Mouse (Mus musculus) heart, embryonic 14.5 days (tissue): ENCODE results near the gene Uba6. TPM values are rescaled to one million over a fixed set of nuclear protein-coding genes. Genes with fewer than 3 reads are reported as not detected.

Experiments
- ATAC-seq: fragments of 200-750 bp; cut with Nextera tagmentation; 2 replicates; pipeline ENCODE4 v1.8.0; 2017; ENCODE audit warnings: low read depth, moderate TSS enrichment; ENCODE audit not compliant: insufficient number of reproducible peaks, insufficient read depth, low FRiP score
- H3K27ac ChIP-seq, 2 experiments: fragments of 200-500 bp in 1 of 2; fragments of 300-500 bp in 1 of 2; sonication (generic) in 1 of 2; replicated peaks in 1 of 2; 2 replicates each; pipeline ENCODE4 v1.5.1; 2012 to 2014; ENCODE audit warnings: low read depth in 2 of 2, low read length in 2 of 2, control low read depth in 1 of 2, mild to moderate bottlenecking in 1 of 2, mixed read lengths in 1 of 2; ENCODE audit not compliant: control insufficient read depth in 1 of 2, insufficient read depth in 1 of 2
- H3K27me3 ChIP-seq: fragments of 300-500 bp; sonication (generic); 2 replicates; pipeline ENCODE4 v1.6.1; 2014; ENCODE audit warnings: mild to moderate bottlenecking, low read length, control low read depth; ENCODE audit not compliant: control insufficient read depth, insufficient read depth
- H3K36me3 ChIP-seq: fragments of 300-500 bp; sonication (generic); 2 replicates; pipeline ENCODE4 v1.6.1; 2014; ENCODE audit warnings: mild to moderate bottlenecking, control low read depth, low read length, mixed read lengths; ENCODE audit not compliant: control insufficient read depth, insufficient read depth
- H3K4me1 ChIP-seq, 2 experiments: fragments of 200-500 bp in 1 of 2; fragments of 300-500 bp in 1 of 2; sonication (generic) in 1 of 2; 2 replicates each; pipeline ENCODE4 v1.6.1; 2012 to 2014; ENCODE audit warnings: low read length in 2 of 2, control low read depth in 1 of 2, mixed read lengths in 1 of 2; ENCODE audit not compliant: control insufficient read depth in 2 of 2, insufficient read depth in 2 of 2
- H3K4me2 ChIP-seq: fragments of 300-500 bp; sonication (generic); 2 replicates; pipeline ENCODE4 v1.6.1; 2014; ENCODE audit warnings: mild to moderate bottlenecking, low read length
- H3K4me3 ChIP-seq, 2 experiments: fragments of 200-500 bp in 1 of 2; fragments of 300-500 bp in 1 of 2; sonication (generic) in 1 of 2; 2 replicates each; pipeline ENCODE4 v1.5.1; 2012 to 2014; ENCODE audit warnings: low read length in 2 of 2, mild to moderate bottlenecking in 2 of 2, control low read depth in 1 of 2, low read depth in 1 of 2, moderate library complexity in 1 of 2; ENCODE audit not compliant: control insufficient read depth in 1 of 2, insufficient read depth in 1 of 2
- H3K9ac ChIP-seq: fragments of 300-500 bp; sonication (generic); 2 replicates; pipeline ENCODE4 v1.6.1; 2014; ENCODE audit warnings: mild to moderate bottlenecking, low read length
- H3K9me3 ChIP-seq: fragments of 300-500 bp; sonication (generic); 2 replicates; pipeline ENCODE4 v1.6.1; 2016; ENCODE audit warnings: low read length, control low read depth; ENCODE audit not compliant: control insufficient read depth
- WGBS: fragments of 180-500 bp; shearing (Covaris S2); extraction: QIAGEN DNeasy Blood & Tissue Kit; methylation state at CpG from one replicate; pipeline ENCODE4 v1.1.7; 2014; 5-methylcytosine and 5-hydroxymethylcytosine counted together
- polyA plus RNA-seq: library from polyadenylated mRNA; unstranded; fragments of >200 nt; fragmentation: Nextera tagmentation; extraction: Ambion mirVana; gene quantifications from 2 replicates; pipeline ENCODE4 v1.2.1, GENCODE M21; 2014

The Uba6 gene
- polyA plus RNA-seq, 1 experiment from 2014 or later: 11.6 TPM

GRCm38 (mm10) chr5:86100621-86101020 lies 72.0 kb downstream of the Uba6 start:
- WGBS: 73% methylated on average over 3 of the region's 3 CpGs
- no peak overlapping the region for H3K9ac ChIP-seq
- H3K27me3 ChIP-seq: no peaks in the 10 kb centered on the region
- no peak for ATAC-seq
- no peaks in the 10 kb centered on the region for H3K36me3 ChIP-seq
- H3K27ac ChIP-seq: no peak overlapping the region
- no peak overlapping the region for H3K4me2 ChIP-seq
- H3K4me3 ChIP-seq: no peak overlapping the region
- no peaks in the 10 kb centered on the region for H3K4me1 ChIP-seq
- H3K9me3 ChIP-seq: no peaks in the 10 kb centered on the region

DNA sequence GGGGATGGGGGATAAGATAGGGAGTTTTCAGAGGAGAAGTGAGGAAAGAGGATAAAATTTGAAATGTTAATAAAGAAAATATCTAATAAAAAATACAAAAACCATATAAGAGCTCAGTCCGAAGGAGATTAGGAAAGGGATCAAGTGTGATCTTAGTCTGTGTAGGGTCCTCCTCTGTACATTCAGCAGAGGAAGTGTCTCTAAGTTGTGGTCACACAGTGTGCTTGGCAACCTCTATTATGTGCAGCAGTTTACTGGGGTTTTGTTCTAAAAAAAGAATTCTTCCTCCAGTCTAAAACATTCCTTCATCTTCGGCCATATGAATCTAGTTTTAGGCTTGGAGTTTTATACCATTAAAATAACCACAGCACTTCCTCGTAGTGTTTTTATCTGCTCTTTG lies 73.6 kb downstream of the Uba6 start:
- no peaks in the 10 kb centered on the region for H3K9me3 ChIP-seq
- H3K4me1 ChIP-seq: no peaks in the 10 kb centered on the region
- no peaks in the 10 kb centered on the region for H3K36me3 ChIP-seq
- no peak for ATAC-seq
- no peak overlapping the region for H3K4me2 ChIP-seq
- H3K27ac ChIP-seq: no peak overlapping the region
- WGBS: 61% methylated on average over 3 of the region's 3 CpGs
- no peaks in the 10 kb centered on the region for H3K27me3 ChIP-seq
- H3K4me3 ChIP-seq: no peak overlapping the region
- H3K9ac ChIP-seq: no peak overlapping the region

DNA sequence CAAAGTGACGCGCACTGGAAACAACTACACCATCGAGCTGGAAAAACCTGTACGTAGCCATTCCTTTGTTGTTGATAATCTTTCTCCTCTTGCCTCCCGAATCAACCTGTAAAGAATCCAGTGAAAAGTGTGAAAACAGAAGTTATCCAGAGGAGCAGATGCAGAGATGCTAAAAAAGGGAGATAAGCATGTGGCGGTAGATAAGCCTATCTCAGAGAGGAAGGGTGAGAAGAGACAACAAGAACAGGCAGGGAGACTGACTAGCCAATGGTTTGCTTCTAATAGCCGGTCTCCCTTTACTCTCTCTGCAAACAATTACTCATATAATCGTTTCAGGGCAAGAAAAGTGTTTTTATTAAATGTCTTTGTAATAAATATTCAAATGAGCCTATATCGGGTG lies 77.8 kb downstream of the Uba6 start:
- ATAC-seq: no peak
- H3K4me3 ChIP-seq: no peak overlapping the region
- WGBS: 36% methylated on average over 9 of the region's 9 CpGs
- H3K36me3 ChIP-seq: no peaks in the 10 kb centered on the region
- no peak overlapping the region for H3K4me2 ChIP-seq
- no peaks in the 10 kb centered on the region for H3K4me1 ChIP-seq
- H3K27me3 ChIP-seq: no peaks in the 10 kb centered on the region
- no peak overlapping the region for H3K9ac ChIP-seq
- no peak overlapping the region for H3K27ac ChIP-seq
- no peaks in the 10 kb centered on the region for H3K9me3 ChIP-seq

- Histone ChIP-seq H3K4me2 (no peak overlapping the region), H3K9ac (no peak overlapping the region), H3K36me3 (no peaks in the 10 kb centered on the region), H3K27me3 (no peaks in the 10 kb centered on the region), H3K9me3 (no peaks in the 10 kb centered on the region), H3K4me1 (no peaks in the 10 kb centered on the region), H3K27ac (no peak overlapping the region), H3K4me3 (no peak overlapping the region)
- 76% methylated on average over 6 of the region's 6 CpGs for WGBS
- ATAC-seq: no peak
Observed at GRCm38 (mm10) chr5:86086751-86087150, 85.9 kb downstream of the Uba6 start.

GRCm38 (mm10) chr5:86084979-86085378 lies 87.6 kb downstream of the Uba6 start:
- Histone ChIP-seq H3K9ac (no peak overlapping the region), H3K27me3 (no peaks in the 10 kb centered on the region), H3K4me2 (no peak overlapping the region), H3K36me3 (no peaks in the 10 kb centered on the region), H3K4me3 (no peak overlapping the region), H3K9me3 (no peaks in the 10 kb centered on the region), H3K4me1 (no peaks in the 10 kb centered on the region), H3K27ac (no peak overlapping the region)
- ATAC-seq: no peak
- 80% methylated on average over 7 of the region's 7 CpGs for WGBS

- WGBS: 82% methylated on average over 6 of the region's 6 CpGs
- Histone ChIP-seq H3K4me1 (no peaks in the 10 kb centered on the region), H3K27me3 (no peaks in the 10 kb centered on the region), H3K4me2 (no peak overlapping the region), H3K9ac (no peak overlapping the region), H3K36me3 (no peaks in the 10 kb centered on the region), H3K9me3 (no peaks in the 10 kb centered on the region), H3K27ac (no peak overlapping the region), H3K4me3 (no peak overlapping the region)
- no peak for ATAC-seq
Observed at GRCm38 (mm10) chr5:86083987-86084386, 88.6 kb downstream of the Uba6 start.

DNA sequence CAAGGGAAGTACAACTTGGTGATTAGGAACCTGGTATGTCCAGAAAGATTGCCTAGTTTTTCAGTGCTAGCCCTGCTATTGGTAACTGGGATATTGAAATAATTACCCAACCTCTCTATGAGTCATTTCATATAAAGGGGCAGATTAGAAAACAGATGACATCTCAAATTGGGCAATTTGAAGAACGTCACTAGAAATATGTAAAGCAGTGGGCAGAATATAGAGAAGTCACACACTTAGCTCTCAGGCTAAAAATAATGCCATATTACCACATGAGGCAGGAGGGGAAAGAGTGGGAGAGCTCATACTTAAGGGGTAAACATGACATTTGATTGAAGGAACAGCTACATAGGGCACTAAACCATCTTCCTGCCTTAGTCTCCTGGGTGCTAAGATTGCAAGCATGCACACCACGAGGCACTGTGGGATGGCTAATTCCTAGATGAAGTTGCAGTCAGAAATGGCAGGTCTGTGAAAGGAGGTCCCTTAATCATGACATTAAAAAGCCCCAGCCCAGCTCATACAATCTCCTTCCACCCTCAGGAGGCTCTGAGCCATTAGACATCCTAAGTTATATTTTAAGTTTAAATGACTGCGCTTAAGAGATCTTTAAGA lies 93.8 kb downstream of the Uba6 start:
- no peak overlapping the region for H3K27ac ChIP-seq
- 70% methylated on average over 3 of the region's 3 CpGs for WGBS
- no peaks in the 10 kb centered on the region for H3K27me3 ChIP-seq
- H3K9me3 ChIP-seq: no peaks in the 10 kb centered on the region
- ATAC-seq: no peak
- H3K36me3 ChIP-seq: no peaks in the 10 kb centered on the region
- no peak overlapping the region for H3K9ac ChIP-seq
- no peak overlapping the region for H3K4me2 ChIP-seq
- H3K4me1 ChIP-seq: no peaks in the 10 kb centered on the region
- H3K4me3 ChIP-seq: no peak overlapping the region

GRCm38 (mm10) chr5:86072756-86073386 lies 99.7 kb downstream of the Uba6 start:
- Histone ChIP-seq H3K36me3 (no peaks in the 10 kb centered on the region), H3K9me3 (no peaks in the 10 kb centered on the region), H3K4me1 (no peaks in the 10 kb centered on the region), H3K4me3 (no peak overlapping the region), H3K27me3 (no peaks in the 10 kb centered on the region), H3K9ac (no peak overlapping the region), H3K4me2 (no peak overlapping the region), H3K27ac (no peak overlapping the region)
- no peak for ATAC-seq
- 76% methylated on average over 4 of the region's 4 CpGs for WGBS
